Mouse (Mus musculus) bone marrow macrophage, adult 2 months (primary cell): ENCODE measurements around the gene Ephx3.

Experiments
- CTCF ChIP-seq: IDR thresholded peaks from 2 replicates; pipeline ENCODE4 v1.5.1; 2012; ENCODE audit warnings: low read depth, mild to moderate bottlenecking, low read length, moderate library complexity
- POLR2A ChIP-seq: IDR thresholded peaks from 2 replicates; pipeline ENCODE4 v1.6.1; 2012; ENCODE audit warnings: mild to moderate bottlenecking, low read depth, low read length, borderline replicate concordance

DNA sequence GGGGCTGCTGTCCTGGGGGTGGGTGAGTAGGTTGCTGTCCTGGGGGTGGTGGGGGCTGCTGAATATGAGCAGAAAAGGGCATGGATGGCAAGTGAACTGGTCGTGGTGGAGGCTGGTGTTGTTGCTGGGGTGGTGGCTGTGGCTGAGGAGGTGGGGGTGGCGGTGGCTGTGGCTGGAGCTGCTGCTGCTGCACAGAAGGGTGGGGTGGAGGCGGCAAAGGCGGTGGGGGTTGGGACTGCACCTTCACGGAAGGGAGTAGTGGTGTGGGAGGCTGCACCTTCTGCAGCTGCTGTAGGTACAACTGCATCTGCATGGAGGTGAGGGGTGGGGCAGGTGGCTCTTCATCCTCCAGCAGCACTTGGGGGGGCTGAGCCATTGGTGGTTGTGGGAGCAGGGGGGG, 11.7 kb upstream of the Ephx3 start:
- TF ChIP-seq POLR2A: no peak
- no peak for TF ChIP-seq CTCF
